Mouse (Mus musculus): ENCODE results near the gene Ssh2.

GRCm38 (mm10) chr11:77501971-77502370, 285.9 kb downstream of the Ssh2 start:
- no peak for TF ChIP-seq POLR2A (IDR thresholded peaks at IDR 0.05; ENCODE audit: control insufficient read depth, low read depth, low read length)
- no peak for TF ChIP-seq CTCF (IDR thresholded peaks at IDR 0.05; ENCODE audit: control insufficient read depth, insufficient read depth, insufficient replicate concordance, low read depth, low read length)

Data from testis, adult 2 months (tissue).